Mouse (Mus musculus) kidney, adult 2 months (tissue): ENCODE measurements around the gene Adamts18.

Experiments
- CTCF ChIP-seq: fragments of 200-500 bp; conservative IDR thresholded peaks from 2 replicates; pipeline ENCODE4 v1.5.1; 2011; ENCODE audit warnings: low read depth, mild to moderate bottlenecking, control low read depth, low read length, moderate library complexity, mixed read lengths; ENCODE audit not compliant: insufficient read depth, insufficient read length
- POLR2A ChIP-seq: fragments of 200-500 bp; IDR thresholded peaks from one replicate; pipeline ENCODE4 v1.6.1; 2011; ENCODE audit warnings: low read depth, low read length, control low read depth

DNA sequence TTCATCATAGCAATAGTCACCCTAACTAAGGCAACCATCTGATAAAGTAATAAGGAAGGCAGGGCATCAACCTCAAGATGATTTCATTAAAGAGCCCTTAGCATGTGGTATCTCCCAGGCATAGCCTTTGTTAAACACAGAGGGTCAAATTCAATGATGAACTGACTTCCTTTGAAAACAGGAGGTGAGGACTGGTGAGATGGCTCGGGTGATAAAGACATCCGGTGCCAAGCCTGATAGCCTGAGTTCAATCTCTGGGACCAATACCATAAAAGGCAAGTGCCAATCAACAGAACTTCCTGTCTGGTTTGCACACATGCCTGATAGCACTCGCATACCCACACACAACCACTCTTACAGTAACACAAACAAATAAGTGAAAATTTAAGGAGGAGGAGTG, 169.2 kb downstream of the Adamts18 start:
- TF ChIP-seq CTCF (no peak), POLR2A (no peak)
